Mouse (Mus musculus) limb, embryonic 11.5 days (tissue): ENCODE measurements around the gene Trim46. TPM values are rescaled to one million over a fixed set of nuclear protein-coding genes. Genes with fewer than 3 reads are reported as not detected.

Experiments
- ATAC-seq: fragments of 200-750 bp; cut with Nextera tagmentation; 2 replicates; pipeline ENCODE4 v1.8.0; 2017; ENCODE audit warnings: low read depth; ENCODE audit not compliant: insufficient number of reproducible peaks, low FRiP score, low TSS enrichment
- DNase-seq: peaks from one replicate; pipeline ENCODE4 v3.0.0-alpha.2; 2015; ENCODE audit warnings: low spot score
- H3K27ac ChIP-seq: fragments of 300-500 bp; sonication (generic); replicated peaks from 2 replicates; pipeline ENCODE4 v1.5.1; 2014; ENCODE audit warnings: low read depth, mild to moderate bottlenecking, low read length
- H3K27me3 ChIP-seq: fragments of 300-500 bp; sonication (generic); 2 replicates; pipeline ENCODE4 v1.6.1; 2014; ENCODE audit warnings: mild to moderate bottlenecking, low read length, mixed read lengths; ENCODE audit not compliant: control insufficient read depth, insufficient read depth
- H3K36me3 ChIP-seq: fragments of 300-500 bp; sonication (generic); 2 replicates; pipeline ENCODE4 v1.6.1; 2014; ENCODE audit warnings: mild to moderate bottlenecking, low read length, moderate library complexity, mixed read lengths; ENCODE audit not compliant: control insufficient read depth, insufficient read depth
- H3K4me1 ChIP-seq: fragments of 300-500 bp; sonication (generic); 2 replicates; pipeline ENCODE4 v1.6.1; 2014; ENCODE audit warnings: low read length, mixed read lengths; ENCODE audit not compliant: control insufficient read depth, insufficient read depth
- H3K4me2 ChIP-seq: fragments of 300-500 bp; sonication (generic); 2 replicates; pipeline ENCODE4 v1.6.1; 2014; ENCODE audit warnings: low read depth, mild to moderate bottlenecking, moderate library complexity; ENCODE audit not compliant: severe bottlenecking
- H3K4me3 ChIP-seq: fragments of 300-500 bp; sonication (generic); 2 replicates; pipeline ENCODE4 v1.5.1; 2014; ENCODE audit warnings: low read depth, low read length
- H3K9ac ChIP-seq: fragments of 300-500 bp; sonication (generic); 2 replicates; pipeline ENCODE4 v1.6.1; 2014; ENCODE audit warnings: mild to moderate bottlenecking, low read length
- H3K9me3 ChIP-seq: fragments of 300-500 bp; sonication (generic); 2 replicates; pipeline ENCODE4 v1.6.1; 2016; ENCODE audit warnings: low read length; ENCODE audit not compliant: control insufficient read depth
- WGBS: fragments of 180-500 bp; shearing (Covaris S2); extraction: QIAGEN DNeasy Blood & Tissue Kit; methylation state at CpG from one replicate; pipeline ENCODE4 v1.1.7; 2014; 5-methylcytosine and 5-hydroxymethylcytosine counted together
- polyA plus RNA-seq: library from polyadenylated mRNA; unstranded; fragments of >200 nt; fragmentation: Nextera tagmentation; extraction: Ambion mirVana; gene quantifications from 2 replicates; pipeline ENCODE4 v1.2.1, GENCODE M21; 2014

Gene Trim46
- polyA plus RNA-seq, 1 experiment from 2014 or later = 5.5 TPM

DNA sequence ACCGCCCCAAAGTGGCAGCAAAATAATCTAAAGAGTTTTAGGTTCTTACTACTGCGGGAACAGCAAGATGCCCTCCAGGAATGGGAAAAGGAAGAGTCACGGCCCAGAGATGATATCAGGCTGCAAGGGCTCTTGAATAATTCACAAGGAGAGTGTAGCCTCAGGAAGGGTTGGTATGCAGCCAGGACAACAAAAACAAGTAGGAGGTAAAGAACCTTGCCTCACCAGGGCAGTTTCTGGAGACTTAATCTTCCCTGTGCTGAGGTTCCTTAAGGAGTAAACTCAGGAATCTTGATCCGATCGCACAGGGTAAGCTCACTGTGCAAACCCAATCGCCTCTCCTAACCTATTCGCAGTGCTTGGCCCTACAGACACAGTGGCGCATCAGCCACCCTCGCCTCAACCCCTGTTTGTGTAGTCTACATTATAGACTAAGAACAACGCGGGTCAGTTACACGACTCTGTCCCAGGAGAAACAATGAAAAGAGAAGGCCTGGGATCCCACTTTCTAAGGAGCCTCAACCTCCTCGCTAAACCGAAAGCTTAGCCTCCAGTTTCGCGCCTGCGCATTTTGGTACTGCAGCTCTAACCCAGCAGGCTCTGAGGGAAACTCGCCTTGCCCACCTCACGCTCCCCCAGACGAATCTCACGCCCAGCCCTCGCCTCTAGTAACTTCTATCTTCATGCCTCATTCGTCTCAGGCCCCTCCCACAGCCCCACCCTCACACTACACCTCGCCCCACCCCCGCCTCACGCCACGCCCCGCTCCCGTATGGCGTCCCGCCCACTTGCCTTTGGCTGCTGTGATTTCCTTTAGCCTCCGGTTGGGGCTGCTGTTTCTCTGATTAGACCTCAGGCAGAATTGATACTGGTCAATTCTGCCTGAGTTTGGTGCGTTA, 49.9 kb downstream of the Trim46 start:
- Histone ChIP-seq H3K9me3 (no peaks in the 10 kb centered on the region), H3K27me3 (no peaks in the 10 kb centered on the region), H3K4me1 (peaks cover 4% of the 10 kb centered on the region), H3K4me2 (peak overlapping the region; percentile 35), H3K4me3 (peak overlapping the region; percentile 21), H3K9ac (peak overlapping the region; percentile 59), H3K27ac (peak overlapping the region; percentile 64), H3K36me3 (no peaks in the 10 kb centered on the region)
- DNase-seq (peak; percentile 90), ATAC-seq (peak; percentile 93)
- 11% methylated on average over 33 of the region's 33 CpGs for WGBS

DNA sequence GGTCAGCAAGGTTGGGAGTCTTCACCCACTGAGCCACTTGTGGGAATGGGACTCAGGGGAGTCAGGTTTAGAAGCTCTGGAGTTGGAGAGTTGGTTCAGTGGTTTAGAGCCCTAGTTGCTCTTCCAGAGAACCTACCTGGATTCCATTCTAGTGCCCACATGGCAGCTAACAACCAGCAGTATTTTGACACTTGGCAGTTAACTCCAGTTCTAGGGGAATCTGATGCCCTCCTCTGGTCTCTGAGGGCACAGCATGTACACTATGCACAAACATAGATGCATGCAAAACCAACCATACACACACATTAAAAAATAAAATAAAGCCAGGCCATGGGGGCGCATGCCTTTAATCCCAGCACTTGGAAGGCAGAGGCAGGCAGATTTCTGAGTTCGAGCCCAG, 52.3 kb downstream of the Trim46 start:
- 90% methylated on average over 2 of the region's 2 CpGs for WGBS
- no peak for DNase-seq
- ATAC-seq = no peak

DNA sequence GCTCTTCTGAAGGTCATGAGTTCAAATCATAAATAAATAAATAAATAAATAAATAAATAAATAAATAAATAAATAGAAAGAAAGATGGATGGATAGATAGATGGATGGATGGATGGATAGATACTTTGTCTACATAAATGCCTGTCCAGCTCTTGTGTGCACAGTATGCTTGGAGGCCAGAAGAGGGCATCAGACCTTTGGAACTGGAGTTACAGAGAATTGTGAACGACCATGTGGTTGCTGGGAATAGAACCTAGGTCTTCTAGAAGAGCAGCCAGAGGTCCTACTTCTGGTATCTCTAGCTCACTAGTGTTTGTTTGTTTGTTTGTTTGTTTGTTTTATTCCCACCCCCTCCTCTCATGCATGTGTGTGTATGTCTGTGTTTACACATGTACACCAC, 52.8 kb downstream of the Trim46 start:
- ATAC-seq (no peak), DNase-seq (no peak)
- Histone ChIP-seq H3K27ac (no peak overlapping the region), H3K27me3 (no peaks in the 10 kb centered on the region), H3K9ac (no peak overlapping the region), H3K4me3 (no peak overlapping the region), H3K36me3 (no peaks in the 10 kb centered on the region), H3K4me1 (peaks cover 4% of the 10 kb centered on the region), H3K9me3 (no peaks in the 10 kb centered on the region), H3K4me2 (no peak overlapping the region)
- WGBS = 71% methylated on average over 1 of the region's 1 CpGs

More for the DNA sequence above, 52.3 kb downstream of the Trim46 start:
- Histone ChIP-seq H3K27me3 (no peaks in the 10 kb centered on the region), H3K27ac (no peak overlapping the region), H3K9me3 (no peaks in the 10 kb centered on the region), H3K36me3 (no peaks in the 10 kb centered on the region), H3K4me2 (no peak overlapping the region), H3K4me1 (peaks cover 4% of the 10 kb centered on the region), H3K9ac (no peak overlapping the region), H3K4me3 (no peak overlapping the region)

DNA sequence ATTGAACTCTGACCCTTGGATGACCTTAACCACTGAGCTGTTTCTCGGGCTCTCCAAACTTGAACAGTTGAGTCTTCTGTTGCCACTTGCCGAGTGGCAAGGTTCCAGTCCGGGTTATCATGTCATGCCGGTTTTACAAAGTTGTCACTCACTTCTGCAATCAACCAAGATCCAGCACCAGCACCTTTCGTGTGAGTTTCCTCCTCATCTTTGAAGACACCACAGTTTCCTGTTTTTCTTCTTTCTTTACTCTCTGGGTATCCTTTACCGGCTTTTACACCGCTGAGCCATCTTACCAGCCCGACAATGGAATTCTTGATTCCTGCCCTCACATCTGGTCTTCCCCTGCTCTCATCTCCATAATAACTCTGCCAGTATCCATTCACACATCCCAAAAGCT, 55.7 kb downstream of the Trim46 start:
- 0 out of 2 replicates have a peak, but pooled peaks cover 2% of the 10 kb centered on the region for H3K36me3 ChIP-seq
- no peaks in the 10 kb centered on the region for H3K27me3 ChIP-seq
- H3K4me1 ChIP-seq = peaks cover 3% of the 10 kb centered on the region
- WGBS = 89% methylated on average over 8 of the region's 8 CpGs
- H3K4me2 ChIP-seq = no peak overlapping the region
- no peak overlapping the region for H3K27ac ChIP-seq
- H3K9me3 ChIP-seq = no peaks in the 10 kb centered on the region
- H3K4me3 ChIP-seq = no peak overlapping the region
- ATAC-seq = no peak
- H3K9ac ChIP-seq = no peak overlapping the region
- no peak for DNase-seq

DNA sequence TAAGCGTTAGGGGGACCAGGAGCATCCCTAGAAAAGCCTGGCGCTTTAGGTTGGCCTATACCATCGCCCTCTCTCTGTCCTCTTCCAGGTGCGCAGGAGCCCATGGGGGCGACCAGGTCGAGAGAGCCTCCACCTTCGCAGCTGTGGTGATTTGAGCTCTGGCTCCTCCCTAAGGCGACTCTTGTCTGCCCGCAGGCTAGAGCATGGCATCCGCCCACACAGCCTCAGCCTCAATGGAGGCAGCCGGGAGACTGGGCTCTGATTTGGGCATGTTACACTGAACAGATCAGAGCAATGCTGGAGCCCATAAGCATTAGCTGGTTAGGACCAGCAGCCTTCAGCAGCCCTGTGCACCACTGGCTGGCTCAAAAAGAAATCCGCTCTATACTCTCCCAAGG, 57.6 kb downstream of the Trim46 start:
- DNase-seq (no peak), ATAC-seq (no peak)
- Histone ChIP-seq H3K27me3 (no peaks in the 10 kb centered on the region), H3K27ac (no peak overlapping the region), H3K36me3 (0 out of 2 replicates have a peak, but pooled peaks cover 2% of the 10 kb centered on the region), H3K9me3 (no peaks in the 10 kb centered on the region), H3K4me1 (peaks cover 22% of the 10 kb centered on the region), H3K4me2 (no peak overlapping the region), H3K4me3 (no peak overlapping the region), H3K9ac (no peak overlapping the region; the same call in 1 of the 2 replicates)
- WGBS = 75% methylated on average over 12 of the region's 12 CpGs

DNA sequence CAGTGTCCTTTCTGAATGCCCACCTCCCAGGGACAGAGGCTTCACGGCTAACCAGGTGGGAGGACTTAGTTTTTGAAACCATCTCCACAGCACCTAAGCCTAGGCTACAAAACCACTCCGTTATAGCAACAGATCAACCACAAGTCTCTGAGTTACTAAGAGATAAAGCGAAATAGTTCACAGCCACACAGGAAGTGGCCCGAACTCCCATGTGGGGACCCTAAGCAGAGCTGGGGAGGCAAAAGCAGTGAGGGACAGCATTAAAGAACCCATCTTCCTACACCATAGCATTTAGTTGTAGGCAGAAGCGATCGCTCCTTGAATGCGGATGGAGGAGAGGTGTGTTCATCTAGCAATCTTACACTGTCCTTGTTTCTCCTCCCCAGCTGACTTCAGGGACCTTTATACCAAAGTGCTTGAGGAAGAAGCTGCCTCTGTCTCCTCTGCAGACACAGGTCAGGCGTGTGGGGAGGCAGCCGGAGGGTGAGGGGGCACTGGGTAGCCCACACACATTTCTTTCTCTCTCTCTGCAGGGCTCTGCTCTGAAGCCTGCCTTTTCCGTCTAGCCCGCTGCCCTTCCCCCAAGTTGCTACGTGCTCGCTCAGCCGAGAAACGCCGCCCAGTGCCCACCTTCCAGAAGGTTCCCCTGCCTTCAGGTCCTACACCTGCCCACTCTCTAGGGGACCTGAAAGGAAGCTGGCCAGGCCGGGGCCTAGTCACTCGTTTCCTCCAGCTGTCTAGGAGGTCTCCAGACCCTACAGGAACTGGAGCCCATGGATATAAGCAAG, 58.2 kb downstream of the Trim46 start:
- Histone ChIP-seq H3K27ac (no peak overlapping the region), H3K4me1 (peaks cover 22% of the 10 kb centered on the region), H3K4me2 (no peak overlapping the region), H3K4me3 (no peak overlapping the region), H3K27me3 (no peaks in the 10 kb centered on the region), H3K9ac (no peak overlapping the region; the same call in 1 of the 2 replicates), H3K9me3 (no peaks in the 10 kb centered on the region), H3K36me3 (0 out of 2 replicates have a peak, but pooled peaks cover 2% of the 10 kb centered on the region)
- ATAC-seq = no peak
- no peak for DNase-seq
- WGBS = 85% methylated on average over 18 of the region's 18 CpGs

DNA sequence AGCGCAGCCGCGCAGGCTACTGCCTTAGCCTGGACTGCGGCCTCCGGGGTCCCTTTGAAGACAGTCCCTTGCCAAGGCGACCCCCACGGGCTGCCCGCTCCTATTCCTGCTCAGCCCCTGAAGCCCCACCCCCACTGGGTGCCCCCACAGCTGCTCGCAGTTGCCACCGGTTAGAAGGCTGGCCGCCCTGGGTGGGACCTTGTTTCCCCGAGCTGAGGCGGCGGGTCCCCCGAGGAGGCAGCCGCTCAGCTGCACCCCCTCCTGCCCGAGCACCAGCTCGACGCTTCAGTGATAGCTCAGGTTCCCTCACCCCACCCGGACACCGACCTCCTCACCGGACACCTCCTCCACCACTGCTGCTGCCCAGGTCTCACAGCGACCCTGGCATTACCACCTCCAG, 58.9 kb downstream of the Trim46 start:
- H3K36me3 ChIP-seq = peaks cover 4% of the 10 kb centered on the region
- no peak for ATAC-seq
- peaks cover 24% of the 10 kb centered on the region for H3K4me1 ChIP-seq
- H3K9ac ChIP-seq = peak overlapping the region; percentile 7; the same call in 1 of the 2 replicates
- H3K4me2 ChIP-seq = no peak overlapping the region
- H3K4me3 ChIP-seq = no peak overlapping the region
- H3K9me3 ChIP-seq = no peaks in the 10 kb centered on the region
- no peak overlapping the region for H3K27ac ChIP-seq
- no peak for DNase-seq
- H3K27me3 ChIP-seq = no peaks in the 10 kb centered on the region
- WGBS = 58% methylated on average over 23 of the region's 23 CpGs
